Mouse (Mus musculus) heart, postnatal 0 days (tissue): ENCODE results near the gene Metap2.

ENCODE experiments used
- CTCF ChIP-seq: IDR thresholded peaks from 2 replicates; pipeline ENCODE4 v1.5.1; 2016; ENCODE audit warnings: antibody characterized with exemption, control low read depth, low read depth
- EP300 ChIP-seq: IDR thresholded peaks from 2 replicates; pipeline ENCODE4 v1.6.1; 2016; ENCODE audit warnings: antibody characterized with exemption, low read depth

DNA sequence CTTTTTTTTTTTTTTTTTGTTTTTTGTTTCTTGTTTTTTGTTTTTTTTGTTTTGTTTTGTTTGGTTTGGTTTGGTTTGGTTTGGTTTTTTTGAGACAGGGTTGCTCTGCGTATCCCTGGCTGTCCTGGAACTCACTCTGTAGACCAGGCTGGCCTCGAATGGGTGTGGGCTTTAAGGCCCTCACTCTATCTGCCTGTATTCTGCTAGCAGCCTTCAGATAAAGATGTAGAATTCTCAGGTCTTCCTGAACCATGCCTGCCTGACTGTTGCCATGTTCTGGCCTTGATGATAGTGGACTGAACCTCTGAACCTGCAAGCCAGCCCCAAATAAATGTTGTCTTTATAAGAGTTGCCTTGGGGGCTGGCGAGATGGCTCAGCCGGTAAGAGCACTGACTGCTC, 4.3 kb downstream of the Metap2 start:
- no peak for TF ChIP-seq CTCF
- TF ChIP-seq EP300: no peak
